Mouse (Mus musculus): Measurements from ENCODE around the gene Samd4b. TPM values are rescaled to one million over a fixed set of nuclear protein-coding genes. Genes with fewer than 3 reads are reported as not detected.
"Not testable (repeated sequence)": the region's sequence is repeated elsewhere in the genome, so short reads cannot be mapped to it uniquely, and the experiment has no call there.

Gene Samd4b
- total RNA-seq, 1 experiment from 2014 or later, result 5.4 TPM

DNA sequence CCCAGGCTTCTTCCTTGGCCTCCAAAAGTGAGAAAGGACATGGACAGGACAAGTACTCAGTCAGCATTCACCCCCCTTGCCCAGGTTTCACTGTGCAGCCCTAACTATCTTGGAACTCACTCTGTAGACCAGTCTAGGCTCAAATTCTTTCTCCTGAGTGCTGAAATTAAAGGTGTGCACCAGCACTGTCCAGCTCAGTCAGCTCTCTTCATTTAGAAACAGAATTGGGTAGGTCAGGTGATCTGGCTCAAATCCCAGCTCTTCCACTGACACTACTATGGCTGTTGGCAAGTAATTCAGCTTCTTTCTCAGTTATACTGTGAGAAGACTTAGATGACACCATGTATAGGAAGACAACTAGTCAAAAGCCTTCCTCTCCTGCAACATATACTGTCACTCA lies 170.2 kb downstream of the Samd4b start:
- no peak for ATAC-seq (replicated peaks; ENCODE audit: low read depth, poor library complexity, severe bottlenecking)

GRCm38 (mm10) chr7:28423018-28423417 lies 174.9 kb downstream of the Samd4b start:
- no peak for ATAC-seq (replicated peaks; ENCODE audit: low read depth, poor library complexity, severe bottlenecking)

GRCm38 (mm10) chr7:28419416-28419815 lies 178.5 kb downstream of the Samd4b start:
- ATAC-seq (replicated peaks; ENCODE audit: low read depth, poor library complexity, severe bottlenecking), result no peak

GRCm38 (mm10) chr7:28418096-28418670 lies 179.8 kb downstream of the Samd4b start:
- ATAC-seq (replicated peaks; ENCODE audit: low read depth, poor library complexity, severe bottlenecking), result no peak

- no peak for ATAC-seq (replicated peaks; ENCODE audit: low read depth, poor library complexity, severe bottlenecking)
These were observed 180.6 kb downstream of the Samd4b start for GRCm38 (mm10) chr7:28417368-28417767.

GRCm38 (mm10) chr7:28412826-28413225 lies 185.1 kb downstream of the Samd4b start:
- no peak for ATAC-seq (replicated peaks; ENCODE audit: low read depth, poor library complexity, severe bottlenecking)

GRCm38 (mm10) chr7:28410841-28411475 lies 187.0 kb downstream of the Samd4b start:
- no peak for ATAC-seq (replicated peaks; ENCODE audit: low read depth, poor library complexity, severe bottlenecking)

DNA sequence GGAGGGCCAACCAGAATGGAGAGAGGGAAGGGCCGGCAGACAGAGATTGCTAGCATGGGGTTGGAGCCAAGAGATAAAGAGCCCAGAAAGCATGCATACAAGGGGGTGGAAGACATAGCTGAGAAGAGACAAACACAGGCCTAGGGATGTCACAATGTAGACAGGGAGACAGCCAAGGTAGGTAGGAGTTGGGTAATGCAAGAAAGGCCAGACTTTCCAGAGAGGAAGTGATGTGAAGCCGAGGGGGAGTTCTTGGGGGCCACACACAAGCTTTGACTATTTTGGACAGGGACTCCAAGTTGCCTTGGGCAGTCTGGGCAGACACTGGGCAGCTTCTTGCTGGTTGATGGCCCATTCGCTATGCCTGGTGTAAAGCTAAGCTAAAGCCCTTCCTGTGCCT lies 196.0 kb downstream of the Samd4b start:
- no peak for ATAC-seq (replicated peaks; ENCODE audit: low read depth, poor library complexity, severe bottlenecking)

DNA sequence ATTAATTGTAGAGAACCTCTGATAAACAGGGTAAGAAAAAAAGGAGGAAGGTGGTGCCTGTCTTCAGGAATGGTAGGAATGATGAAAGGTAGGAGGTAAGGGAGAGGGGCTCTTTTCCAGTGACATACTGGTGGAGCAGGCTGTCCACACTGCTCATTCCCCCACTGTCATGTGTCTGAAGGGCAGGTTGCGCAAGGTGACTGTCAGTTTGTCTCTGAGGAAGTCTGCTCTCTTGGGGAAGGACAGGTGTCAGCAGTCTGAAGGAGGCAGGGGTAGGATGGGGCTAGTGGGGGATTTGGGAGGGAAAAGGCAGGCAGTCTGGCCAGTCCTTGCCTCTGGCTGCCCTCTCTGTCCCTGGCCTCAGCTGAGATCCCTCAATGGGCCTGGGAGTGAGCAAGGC lies 196.9 kb downstream of the Samd4b start:
- ATAC-seq (replicated peaks; ENCODE audit: low read depth, poor library complexity, severe bottlenecking), result 0 out of 2 replicates have a peak, but pooled peaks have one; percentile 24

DNA sequence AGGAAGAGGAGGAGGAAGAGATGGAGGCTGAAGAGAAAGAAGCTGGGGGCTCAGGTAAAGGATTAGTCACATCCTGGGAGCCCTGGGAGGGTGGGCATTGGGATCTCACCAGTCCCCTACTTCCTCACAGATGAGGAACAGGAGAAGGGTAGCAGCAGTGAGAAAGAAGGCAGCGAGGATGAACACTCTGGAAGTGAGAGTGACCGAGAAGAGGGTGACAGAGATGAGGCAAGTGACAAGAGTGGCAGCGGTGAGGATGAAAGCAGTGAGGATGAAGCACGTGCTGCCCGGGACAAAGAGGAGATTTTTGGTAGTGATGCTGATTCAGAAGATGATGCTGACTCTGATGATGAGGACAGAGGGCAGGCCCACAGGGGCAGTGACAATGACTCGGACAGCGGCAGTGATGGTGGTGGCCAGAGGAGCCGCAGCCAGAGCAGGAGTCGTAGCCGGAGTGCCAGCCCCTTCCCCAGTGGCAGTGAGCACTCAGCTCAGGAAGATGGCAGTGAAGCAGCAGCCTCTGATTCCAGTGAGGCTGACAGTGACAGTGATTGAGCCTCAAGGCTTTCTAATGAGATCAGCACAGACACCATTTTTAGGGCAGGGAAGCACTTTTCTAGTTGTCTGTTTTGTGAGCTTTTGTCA lies 199.1 kb downstream of the Samd4b start:
- ATAC-seq (replicated peaks; ENCODE audit: low read depth, poor library complexity, severe bottlenecking), result no peak

GRCm38 (mm10) chr7:28398000-28398399 lies 199.9 kb downstream of the Samd4b start:
- ATAC-seq (replicated peaks; ENCODE audit: low read depth, poor library complexity, severe bottlenecking), result no peak

DNA sequence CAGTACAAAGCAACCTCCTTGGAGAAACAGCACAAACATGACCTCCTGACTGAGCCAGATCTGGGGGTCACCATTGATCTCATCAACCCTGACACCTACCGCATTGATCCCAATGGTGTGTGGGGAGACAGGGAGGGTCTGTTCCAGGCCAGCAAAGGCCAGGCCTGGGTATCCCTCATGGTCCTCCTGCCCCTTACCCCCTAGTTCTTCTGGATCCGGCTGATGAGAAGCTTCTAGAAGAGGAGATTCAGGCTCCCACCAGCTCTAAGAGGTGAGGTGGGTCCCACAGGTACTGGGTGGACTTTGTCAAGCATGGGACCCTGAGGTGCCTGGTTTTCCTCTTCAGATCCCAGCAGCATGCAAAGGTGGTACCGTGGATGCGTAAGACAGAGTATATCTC lies 202.5 kb downstream of the Samd4b start:
- no peak for ATAC-seq (replicated peaks; ENCODE audit: low read depth, poor library complexity, severe bottlenecking)

DNA sequence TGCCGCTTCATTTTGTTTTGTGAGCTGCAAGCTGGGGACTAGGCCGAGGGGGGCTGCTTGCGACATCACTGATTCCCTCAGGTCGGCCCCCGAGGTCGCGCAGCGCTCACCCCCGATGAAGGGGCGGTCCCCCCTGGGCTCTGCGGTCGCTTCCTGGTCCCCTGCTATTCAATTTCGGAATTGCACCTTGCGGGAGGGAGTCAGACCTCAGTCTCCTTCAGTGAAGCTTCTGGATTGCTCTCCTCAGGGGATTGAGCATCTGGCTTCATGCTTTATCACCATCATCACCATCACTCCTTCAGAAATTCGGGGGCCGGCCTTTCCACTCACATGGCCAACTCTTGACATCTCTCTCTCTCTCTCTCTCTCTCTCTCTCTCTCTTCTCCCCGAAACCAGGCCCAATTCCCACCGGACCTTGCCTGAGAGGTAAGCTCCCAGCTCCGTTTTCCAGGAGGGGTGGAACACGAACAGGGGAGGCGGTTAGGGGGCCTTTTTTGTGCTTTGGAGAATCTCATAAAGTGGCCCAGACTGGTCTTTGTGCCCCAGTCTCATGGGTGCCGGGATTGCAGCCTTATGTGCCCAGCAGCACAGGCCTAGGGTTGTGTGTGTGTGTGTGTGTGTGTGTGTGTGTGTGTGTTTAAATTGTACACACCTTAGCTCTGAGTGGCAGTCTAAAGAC lies 204.5 kb downstream of the Samd4b start:
- ATAC-seq (replicated peaks; ENCODE audit: low read depth, poor library complexity, severe bottlenecking), result no peak

GRCm38 (mm10) chr7:28392429-28393271 lies 205.3 kb downstream of the Samd4b start, which contains the start of the genes Med29 and Paf1:
Gene Med29 (minus strand): TSS chr7:28392708.
Gene Paf1 (plus strand): TSS chr7:28392951.
- peak; percentile 99 for ATAC-seq (replicated peaks; ENCODE audit: low read depth, poor library complexity, severe bottlenecking)

DNA sequence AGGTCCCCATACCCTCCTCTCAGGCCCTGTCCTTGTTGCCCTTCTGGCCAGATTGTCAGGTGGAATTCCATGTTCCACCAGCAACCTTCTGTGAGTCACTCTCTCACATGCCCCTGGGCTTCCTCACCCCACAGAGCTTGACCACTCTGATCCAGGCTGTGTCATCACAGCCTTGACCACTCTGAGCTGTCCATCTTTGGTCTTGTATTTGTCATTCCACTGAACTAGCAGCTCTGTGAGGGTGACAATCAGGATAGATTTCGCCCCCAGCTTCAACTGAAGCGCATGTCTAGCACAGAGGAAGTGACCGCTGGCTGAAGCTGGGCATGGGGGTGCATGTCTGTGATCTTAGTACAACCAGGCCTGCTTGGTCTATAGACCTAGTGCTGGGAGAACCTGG lies 207.6 kb downstream of the Samd4b start:
- ATAC-seq (replicated peaks; ENCODE audit: low read depth, poor library complexity, severe bottlenecking), result no peak

DNA sequence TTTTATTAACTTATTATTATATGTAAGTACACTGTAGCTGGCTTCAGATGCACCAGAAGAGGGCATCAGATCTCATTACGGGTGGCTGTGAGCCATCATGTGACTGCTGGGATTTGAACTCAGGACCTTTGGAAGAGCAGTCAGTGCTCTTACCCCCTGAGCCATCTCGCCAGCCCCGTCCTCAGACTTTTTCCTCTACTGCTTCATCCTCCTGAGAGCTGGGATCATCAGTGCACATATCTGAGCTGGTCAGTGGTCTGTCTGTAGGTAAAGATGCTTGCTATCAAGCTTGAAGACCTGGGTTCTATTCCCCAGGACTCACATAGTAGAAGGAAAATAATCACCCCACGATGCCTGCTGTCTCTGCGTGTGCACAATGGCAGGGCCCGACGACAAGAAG lies 210.6 kb downstream of the Samd4b start:
- not testable (repeated sequence) for ATAC-seq (replicated peaks; ENCODE audit: low read depth, poor library complexity, severe bottlenecking)

DNA sequence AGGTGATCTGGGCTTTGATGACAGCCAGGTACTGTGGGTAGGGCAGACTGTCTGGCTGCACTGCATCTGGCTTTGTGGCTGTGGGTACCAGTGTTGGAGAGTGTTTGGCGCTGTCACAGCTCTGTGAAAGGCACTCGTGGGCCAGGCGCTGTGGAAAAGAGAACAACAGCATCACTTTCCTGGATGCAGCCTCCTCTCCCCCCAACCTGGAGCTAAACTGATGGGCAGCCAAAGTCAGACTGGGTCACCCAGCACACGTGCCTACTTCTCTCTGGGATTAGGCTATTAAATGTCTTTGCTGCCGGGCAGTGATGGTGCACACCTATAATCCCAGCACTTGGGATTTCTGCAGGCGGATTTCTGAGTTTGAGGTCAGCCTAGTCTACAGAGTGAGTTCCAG lies 211.1 kb downstream of the Samd4b start:
- not testable (repeated sequence) for ATAC-seq (replicated peaks; ENCODE audit: low read depth, poor library complexity, severe bottlenecking)

DNA sequence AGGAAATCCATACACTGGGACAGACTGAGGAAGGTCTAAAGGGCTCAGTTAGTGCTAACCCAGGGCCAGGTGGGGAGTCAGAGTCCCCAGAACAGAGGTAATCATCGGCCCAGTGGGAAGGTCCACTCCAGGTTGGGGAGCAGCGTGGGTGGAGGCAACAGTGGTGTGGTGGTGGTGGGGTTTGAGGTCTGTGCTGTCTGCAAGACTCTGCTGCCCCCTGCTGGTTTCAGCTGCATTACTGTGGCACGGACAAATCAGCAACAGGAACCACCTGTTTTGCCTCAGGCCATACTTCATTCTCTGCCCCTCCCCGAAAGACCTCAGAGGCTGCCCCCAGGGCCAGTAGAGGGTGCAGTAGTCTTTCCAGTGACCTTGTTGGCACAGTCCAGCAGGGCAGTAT lies 211.5 kb downstream of the Samd4b start:
- ATAC-seq (replicated peaks; ENCODE audit: low read depth, poor library complexity, severe bottlenecking), result peak; percentile 45

DNA sequence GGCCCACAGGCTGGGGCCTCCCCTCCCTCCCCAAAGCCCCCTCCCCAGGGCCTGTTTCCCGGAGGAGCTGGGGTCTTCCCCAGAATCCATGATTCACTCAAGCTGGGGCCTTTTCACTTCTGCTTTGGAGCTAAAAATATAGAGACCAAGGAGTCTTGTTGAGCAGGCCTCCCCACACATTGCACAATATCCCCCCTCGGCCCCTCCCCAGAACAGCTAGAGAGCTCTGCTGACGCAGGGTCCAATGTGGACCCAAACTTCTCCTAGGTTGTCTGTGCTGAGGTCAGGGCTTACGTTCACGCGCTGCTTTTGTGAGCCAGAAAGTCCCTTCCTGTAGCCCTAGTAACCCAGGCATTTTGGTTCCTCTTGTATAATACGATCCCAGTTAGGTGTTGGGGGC lies 211.9 kb downstream of the Samd4b start:
- peak; percentile 18 for ATAC-seq (replicated peaks; ENCODE audit: low read depth, poor library complexity, severe bottlenecking)

DNA sequence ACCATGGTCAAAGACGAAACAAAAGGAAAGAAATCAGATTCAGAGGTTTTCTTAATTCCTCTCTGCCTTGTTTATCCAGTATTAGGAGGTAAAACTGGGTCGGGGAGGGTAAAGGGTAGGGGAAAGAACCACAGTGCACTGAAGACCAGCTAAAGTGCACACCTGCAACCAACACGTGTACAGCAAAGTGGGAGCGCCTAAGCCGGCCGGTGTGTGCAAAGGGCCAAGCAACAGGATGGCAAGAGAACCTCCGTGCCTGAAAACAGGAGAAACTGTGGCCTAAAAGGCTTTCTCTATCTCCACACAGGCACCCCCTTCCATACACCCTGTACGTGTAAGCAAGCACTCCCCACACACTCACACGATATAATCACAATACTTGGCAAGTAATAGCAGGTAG lies 212.7 kb downstream of the Samd4b start:
- no peak for ATAC-seq (replicated peaks; ENCODE audit: low read depth, poor library complexity, severe bottlenecking)
